Mouse (Mus musculus) hindlimb bud, embryonic 11.5 days (tissue): Measurements from ENCODE around the gene Khdc1b.
"Not testable (repeated sequence)": the region's sequence is repeated elsewhere in the genome, so short reads cannot be mapped to it uniquely, and the experiment has no call there.

Experiments
- DNase-seq: peaks from one replicate; pipeline ENCODE4 v3.0.0-alpha.2; 2012; ENCODE audit warnings: low read depth, low spot score; ENCODE audit errors: extremely low spot score

Khdc1b gene

DNA sequence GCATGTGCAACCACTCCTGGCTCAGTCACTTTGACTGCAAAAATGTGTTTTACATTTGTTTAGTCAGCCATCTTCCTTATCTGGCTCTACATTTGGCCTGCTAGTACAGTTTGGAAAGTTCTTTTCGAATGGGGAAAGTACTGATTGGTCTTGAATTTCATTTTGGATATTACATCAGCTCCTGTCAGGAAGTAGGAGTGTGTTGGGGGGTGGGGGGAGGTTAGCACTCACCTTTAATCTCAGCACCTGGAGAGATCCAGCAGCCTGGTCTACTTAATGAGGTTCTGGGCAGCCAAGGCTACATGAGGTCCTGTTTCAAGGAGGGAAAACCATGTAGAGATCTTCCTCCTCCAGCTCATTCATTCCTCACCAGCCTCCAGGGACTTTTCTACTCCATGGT is at the start of gene Khdc1b:
Khdc1b (plus strand) TSS at position 301 of the 400 bp plus-strand sequence.
- no peak for DNase-seq

DNA sequence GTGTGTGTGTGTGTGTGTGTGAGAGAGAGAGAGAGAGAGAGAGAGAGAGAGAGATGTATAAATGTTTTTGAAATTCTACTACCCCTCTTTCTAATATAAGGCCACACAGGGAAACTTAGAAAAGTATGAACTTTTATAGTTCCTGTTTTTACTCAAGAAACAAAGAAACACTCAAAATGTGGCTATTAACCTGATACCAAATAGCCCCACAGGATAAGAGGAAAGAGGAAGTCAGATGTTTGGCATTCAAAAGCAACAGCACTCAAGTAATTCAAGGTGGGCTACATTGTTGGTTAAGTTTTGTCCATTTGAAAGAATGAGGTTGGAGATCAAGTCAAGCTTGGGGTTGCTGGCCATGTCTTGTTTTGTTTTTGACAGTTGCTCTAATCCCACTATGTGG is 47.5 kb upstream of the Khdc1b start:
- no peak for DNase-seq

DNA sequence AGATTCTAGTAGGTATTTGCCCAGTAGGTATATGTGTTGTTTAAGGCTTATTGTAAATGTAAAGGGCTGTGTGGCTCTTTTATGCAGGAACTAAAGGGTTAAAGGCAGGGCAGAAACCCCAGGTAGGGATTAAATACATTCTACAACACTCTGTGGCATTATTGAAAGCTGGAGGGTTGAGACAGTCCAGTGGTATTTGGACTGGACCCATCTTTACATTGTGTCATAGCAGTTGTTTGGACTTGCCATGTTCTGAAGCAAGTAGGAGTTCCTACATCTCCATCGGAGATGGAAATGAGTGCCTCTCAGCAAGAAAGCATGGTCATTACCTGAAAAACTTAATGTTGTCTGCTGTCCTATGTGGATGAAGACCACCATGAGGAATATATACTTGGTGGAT is 42.6 kb upstream of the Khdc1b start:
- no peak for DNase-seq

DNA sequence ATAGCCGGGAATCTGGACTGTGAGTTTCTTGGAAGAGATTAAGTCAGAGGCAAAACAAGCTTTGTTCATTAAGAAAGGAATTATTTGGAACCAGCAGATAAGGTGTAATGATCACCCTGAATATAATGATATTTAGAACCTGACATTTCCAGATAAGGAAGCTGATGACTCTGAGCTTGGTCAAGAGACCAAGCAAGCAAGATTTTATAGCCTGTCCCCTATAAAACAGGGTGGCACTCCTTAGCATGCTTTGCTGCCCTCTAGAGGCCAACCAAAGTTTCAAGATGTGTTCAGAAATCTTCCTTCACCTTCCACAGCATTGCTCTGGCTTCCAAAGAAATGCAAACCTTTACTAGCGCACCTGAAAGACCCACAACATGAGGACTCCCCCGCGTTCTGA is 39.1 kb upstream of the Khdc1b start:
- DNase-seq: no peak

DNA sequence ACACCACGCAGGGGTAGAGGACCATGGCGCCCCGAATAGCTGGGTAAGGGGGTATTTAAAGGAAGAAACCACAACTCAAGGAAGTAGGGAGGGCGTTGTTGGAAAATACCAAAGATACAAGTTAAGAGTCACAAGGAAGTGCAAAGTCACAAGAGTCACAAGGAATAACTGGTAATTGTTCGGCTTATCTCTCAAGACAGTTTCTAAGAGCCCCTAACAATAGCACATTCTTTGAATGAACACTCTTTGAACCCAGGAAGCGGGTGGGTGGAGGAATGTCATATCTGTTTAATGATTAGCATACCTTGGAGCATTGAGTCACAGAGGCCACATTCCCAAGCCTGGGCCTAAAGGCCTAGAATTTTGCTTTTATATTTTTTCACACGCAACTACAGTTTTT is 38.6 kb upstream of the Khdc1b start:
- DNase-seq: not testable (repeated sequence)

DNA sequence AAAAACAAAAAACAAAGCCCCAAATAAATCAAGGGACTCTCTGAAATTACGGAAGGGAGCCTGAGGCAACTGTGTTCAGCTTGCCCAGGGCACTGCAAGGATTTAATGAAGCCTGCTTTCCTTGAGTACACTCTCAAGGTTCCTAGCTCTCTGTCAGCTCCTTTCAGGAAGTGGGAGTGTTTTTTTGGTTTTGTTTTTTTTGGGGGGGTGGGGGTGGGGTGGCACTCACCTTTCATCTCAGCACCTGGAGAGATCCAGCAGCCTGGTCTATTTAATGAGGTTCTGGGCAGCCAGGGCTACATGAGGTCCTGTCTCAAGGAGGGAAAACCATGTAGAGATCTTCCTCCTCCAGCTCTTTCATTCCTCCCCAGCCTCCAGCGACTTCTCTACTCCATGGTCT is 34.0 kb upstream of the Khdc1b start, which contains the start of gene Khdc1a:
Khdc1a (plus strand) TSS at position 301 of the 400 bp plus-strand sequence.
- DNase-seq: no peak

DNA sequence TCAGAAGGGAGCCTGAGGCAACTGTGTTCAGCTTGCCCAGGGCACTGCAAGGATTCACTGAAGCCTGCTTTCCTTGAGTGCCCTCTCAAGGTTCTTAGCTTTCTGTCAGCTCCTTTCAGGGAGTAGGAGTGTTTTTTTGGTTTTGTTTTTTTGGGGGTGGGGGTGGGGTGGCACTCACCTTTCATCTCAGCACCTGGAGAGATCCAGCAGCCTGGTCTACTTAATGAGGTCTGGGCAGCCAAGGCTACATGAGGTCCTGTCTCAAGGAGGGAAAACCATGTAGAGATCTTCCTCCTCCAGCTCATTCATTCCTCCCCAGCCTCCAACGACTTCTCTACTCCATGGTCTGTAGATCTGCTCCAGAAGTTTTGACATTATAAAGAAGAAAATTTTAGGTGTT is 15.3 kb upstream of the Khdc1b start, which contains the start of gene Khdc1c:
Khdc1c (plus strand) TSS at position 301 of the 400 bp plus-strand sequence.
- DNase-seq: not testable (repeated sequence)

DNA sequence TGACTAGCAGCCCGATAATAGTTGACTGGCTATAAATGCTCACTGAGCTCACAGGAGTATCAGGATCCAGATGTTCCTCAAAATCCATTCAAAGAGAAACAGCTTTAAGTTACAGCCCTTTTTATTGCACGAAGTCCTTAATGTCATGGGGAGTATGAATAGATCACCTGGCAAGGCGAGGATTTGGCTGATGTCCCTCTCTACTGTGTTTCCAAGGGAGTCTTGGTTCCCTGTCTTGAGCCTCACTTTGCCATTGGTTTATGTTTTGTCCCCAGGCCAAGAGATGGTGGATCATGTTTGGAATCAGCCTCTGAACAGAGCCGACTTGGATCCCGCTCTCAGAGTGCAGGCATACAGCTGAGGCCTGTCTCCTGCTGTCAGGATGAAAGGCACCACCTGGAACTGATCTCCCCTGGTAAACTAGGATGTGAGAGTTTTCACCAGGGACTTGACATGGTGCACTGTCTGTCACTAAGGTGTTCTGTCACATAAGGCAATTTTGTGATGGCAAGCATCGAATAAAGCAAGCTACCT is 7.8 kb downstream of the Khdc1b start:
- DNase-seq: no peak

DNA sequence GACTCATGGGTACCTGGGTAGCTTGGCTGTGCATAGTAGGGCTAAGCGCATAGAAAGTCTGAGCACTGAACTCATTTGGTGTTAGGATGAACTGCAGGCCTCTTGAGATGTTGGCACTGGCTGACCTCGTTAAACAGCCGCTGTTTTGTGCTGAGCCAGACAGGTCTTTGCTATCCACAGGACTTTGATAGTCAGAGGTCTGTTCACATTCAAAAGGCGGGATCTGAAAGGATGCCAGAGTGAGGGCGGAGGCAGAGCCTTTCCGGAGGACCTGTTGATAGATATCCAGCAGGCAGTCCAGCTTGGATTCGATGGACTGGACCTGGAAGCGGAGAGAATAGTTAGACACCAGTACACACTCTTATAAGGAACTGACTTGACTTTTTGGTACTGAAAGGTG is 19.4 kb downstream of the Khdc1b start:
- DNase-seq: no peak

DNA sequence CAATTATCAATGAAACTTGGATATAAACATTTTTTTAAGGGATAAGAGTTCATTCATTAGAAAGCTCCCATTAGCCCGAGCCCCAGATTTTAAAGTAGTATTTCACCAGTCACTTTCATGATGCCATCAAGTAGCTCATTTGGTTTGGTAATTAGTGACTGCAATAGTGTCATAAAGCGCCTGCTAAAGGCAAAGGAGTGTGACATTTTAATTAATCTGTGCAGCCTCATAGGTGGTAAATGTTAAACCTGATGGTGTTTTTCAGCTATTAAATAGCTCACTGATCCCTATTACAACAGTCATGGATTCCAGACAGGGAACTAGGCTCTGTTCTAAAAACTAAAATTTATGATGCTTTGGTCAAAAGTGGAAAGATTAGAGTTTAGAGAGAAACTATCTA is 23.9 kb downstream of the Khdc1b start:
- no peak for DNase-seq

DNA sequence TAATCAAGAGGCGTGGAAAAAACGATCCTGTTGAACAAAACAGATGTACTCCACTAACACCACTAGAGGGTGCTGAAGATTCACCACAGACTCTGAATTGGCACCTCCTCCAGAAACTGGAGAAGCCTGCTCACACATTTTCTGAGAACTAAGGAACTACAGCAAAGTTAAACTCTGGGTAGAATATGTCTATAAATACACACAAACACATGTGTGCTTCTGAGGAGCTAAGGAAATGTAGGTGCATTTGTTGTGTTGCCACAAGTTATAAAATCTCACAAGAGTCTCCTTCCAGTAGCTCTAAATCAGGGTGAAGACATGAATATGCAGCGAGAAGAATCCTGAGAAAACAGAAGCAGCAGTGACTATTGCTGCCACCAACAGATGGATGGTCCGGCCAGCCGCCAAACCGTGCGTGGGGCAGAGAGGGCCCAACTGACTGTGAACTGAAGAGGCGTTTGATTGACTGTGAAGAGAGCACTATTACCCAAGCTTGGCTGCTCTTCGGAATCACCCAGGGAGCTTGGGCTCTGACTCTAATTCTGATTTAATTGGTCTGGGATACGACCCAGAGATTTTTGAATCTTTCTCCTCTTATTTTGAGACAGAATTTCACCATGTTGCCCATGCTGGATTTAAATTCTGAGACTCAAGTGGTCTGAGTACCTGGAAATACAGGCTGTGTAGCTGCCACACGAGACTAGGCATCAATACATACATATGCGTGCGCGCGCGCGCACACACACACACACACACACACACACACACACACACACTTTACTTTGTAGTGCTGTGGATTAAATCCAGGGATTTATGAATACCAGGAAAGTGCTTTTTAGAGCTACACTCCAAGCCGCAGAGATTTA is 28.2 kb downstream of the Khdc1b start:
- DNase-seq: peak; percentile 47

DNA sequence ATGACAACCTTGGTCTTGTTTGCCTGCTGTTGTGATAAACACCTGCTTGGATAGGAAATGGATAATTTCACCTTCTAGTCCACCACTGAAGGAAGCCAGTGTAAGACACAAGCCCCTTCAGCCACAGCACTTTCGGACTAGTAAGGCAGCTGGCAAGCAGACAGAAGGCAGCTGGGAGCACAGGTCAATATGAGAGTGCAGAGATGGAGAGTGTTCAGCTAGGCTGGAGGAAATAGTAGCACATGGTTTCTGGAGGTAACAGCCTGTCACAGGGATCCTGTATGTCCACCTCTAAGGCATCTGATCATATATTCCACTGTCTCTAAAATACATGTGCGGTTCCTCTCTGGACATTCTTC is 28.8 kb downstream of the Khdc1b start:
- DNase-seq: no peak

DNA sequence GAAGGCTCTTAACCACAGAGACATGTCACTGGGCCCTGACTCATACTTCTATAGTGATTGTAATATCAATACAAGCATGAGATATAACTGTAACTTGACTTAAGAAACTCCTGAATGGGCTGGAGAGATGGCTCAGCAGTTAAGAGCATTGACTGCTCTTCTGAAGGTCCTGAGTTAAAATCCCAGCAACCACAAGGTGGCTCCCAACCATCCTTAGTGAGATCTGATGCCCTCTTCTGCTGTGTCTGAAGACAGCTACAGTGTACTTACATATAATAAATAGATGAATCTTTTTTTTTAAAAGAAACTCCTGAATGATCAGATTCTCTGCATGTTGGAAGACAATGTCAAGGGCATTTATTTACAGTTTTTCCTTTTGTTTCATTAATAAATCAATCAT is 36.0 kb downstream of the Khdc1b start:
- no peak for DNase-seq

DNA sequence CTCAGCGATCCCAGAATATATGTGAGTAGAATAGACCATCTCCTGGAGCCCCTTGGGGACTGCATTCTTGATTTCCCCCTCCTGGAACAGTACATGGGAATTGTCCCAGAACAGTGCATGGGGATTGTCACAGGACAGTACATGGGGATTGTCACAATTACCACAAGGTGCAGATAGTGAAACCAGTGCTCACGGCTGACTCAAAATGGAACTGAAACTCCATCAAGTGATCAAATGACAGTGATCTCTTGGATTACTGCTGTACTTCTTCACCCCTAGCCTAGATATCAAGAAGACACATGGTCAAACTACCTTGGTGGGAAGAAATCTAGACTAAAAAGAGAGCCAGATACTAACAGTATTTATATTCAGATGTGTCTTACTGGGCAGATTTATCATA is 42.3 kb downstream of the Khdc1b start:
- no peak for DNase-seq

DNA sequence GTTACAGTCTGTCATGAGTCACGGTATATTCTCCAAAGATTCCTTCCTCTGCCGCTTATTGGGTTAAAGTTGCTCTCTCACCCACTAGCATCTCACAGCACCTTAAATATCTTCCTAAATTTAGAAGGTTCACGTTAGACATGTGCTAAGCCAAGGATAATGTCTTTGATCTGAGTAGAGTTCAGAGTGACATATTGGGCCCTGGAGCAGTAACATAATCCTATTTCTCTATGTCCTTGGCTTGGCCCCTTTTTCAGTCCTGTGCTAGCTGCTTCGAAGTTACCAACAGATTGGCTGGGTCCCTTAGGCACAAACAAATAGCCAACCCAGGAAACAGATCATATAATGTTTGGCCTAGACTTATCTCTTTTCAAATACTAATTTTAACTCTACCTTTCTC is 44.7 kb downstream of the Khdc1b start:
- DNase-seq: no peak

DNA sequence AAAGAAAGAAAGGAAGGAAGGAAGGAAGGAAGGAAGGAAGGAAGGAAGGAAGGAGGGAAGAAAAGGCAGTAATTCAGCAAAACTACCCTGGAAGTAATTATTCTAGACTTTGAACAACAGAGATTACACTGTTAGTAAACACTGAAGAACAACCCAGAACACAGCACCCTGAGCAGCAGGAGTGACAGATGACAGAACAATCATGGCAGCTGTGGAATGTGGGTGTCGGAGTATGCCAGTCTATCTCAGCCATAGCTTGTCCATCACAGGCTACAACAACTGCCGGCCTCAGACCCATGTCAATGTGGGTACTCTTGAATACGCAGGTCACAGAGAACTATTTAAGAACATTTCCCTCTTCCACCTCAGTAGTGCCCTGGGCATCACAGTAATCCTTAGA is 48.3 kb downstream of the Khdc1b start:
- no peak for DNase-seq

DNA sequence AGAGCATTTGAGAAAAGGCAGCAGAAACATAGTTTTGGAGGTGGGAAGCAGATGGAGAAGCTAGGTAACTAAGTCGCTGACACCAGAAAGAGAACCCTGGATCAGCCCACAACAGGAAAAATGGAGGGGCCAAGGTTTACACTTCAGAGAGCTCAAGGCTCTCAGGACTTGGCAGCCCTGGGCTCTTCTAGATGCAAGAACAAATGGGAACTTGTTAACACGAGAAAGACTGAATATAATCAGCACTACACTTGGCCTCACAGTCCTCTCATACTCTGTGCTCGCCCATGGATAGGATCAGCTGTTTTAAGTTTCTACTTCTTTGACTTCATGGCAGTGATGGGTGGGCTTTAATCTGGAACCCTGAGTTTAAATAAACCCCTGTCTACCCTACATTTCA is 51.5 kb downstream of the Khdc1b start:
- DNase-seq: no peak
